Mouse (Mus musculus) myocyte (in vitro differentiated cells): ENCODE data around the gene Srrm4. TPM values are rescaled to one million over a fixed set of nuclear protein-coding genes. Genes with fewer than 3 reads are reported as not detected.

Experiments
- H3K27me3 ChIP-seq: one replicate; pipeline ENCODE4 v1.6.1; 2011; ENCODE audit not compliant: control insufficient read depth, insufficient read depth, insufficient read length
- H3K36me3 ChIP-seq: one replicate; pipeline ENCODE4 v1.6.1; 2011; ENCODE audit not compliant: control insufficient read depth, insufficient read depth
- H3K4me2 ChIP-seq: one replicate; pipeline ENCODE4 v1.6.1; 2011; ENCODE audit warnings: low read depth, control low read depth
- H3K4me3 ChIP-seq: one replicate; pipeline ENCODE4 v1.5.1; 2011; ENCODE audit warnings: mild to moderate bottlenecking, control low read depth, moderate library complexity
- H3K79me2 ChIP-seq: one replicate; pipeline ENCODE4 v1.6.1; 2011; ENCODE audit not compliant: control insufficient read depth, insufficient read depth
- H3ac ChIP-seq: one replicate; pipeline ENCODE4 v1.6.1; 2011; ENCODE audit not compliant: control insufficient read depth, insufficient read length
- CEBPB ChIP-seq: IDR thresholded peaks from 2 replicates; pipeline ENCODE4 v1.6.1; 2011; ENCODE audit warnings: mild to moderate bottlenecking, moderate library complexity; ENCODE audit not compliant: poor library complexity, insufficient read depth, severe bottlenecking
- E2F4 ChIP-seq: IDR thresholded peaks from one replicate; pipeline ENCODE4 v1.6.1; 2011; ENCODE audit warnings: mild to moderate bottlenecking, control low read depth, moderate library complexity; ENCODE audit not compliant: insufficient read depth
- MAX ChIP-seq: IDR thresholded peaks from one replicate; pipeline ENCODE4 v1.6.1; 2011; ENCODE audit warnings: low read depth, mild to moderate bottlenecking, control low read depth
- MYOD1 ChIP-seq, 3 experiments: IDR thresholded peaks; one replicate each; pipeline ENCODE4 v1.6.1; 2011; ENCODE audit warnings: control low read depth in 2 of 3, low read depth in 2 of 3, mild to moderate bottlenecking in 2 of 3, moderate library complexity in 1 of 3; ENCODE audit not compliant: insufficient read length in 2 of 3, control insufficient read depth in 1 of 3
- MYOG ChIP-seq, 3 experiments: IDR thresholded peaks; one replicate each; pipeline ENCODE4 v1.6.1; 2011; ENCODE audit warnings: control low read depth in 2 of 3, low read depth in 2 of 3, mild to moderate bottlenecking in 2 of 3; ENCODE audit not compliant: insufficient read length in 2 of 3, control insufficient read depth in 1 of 3, insufficient read depth in 1 of 3
- POLR2A ChIP-seq: IDR thresholded peaks from one replicate; pipeline ENCODE4 v1.6.1; 2011; ENCODE audit warnings: low read depth, mild to moderate bottlenecking, control low read depth, moderate library complexity; ENCODE audit not compliant: insufficient read length
- POLR2AphosphoS2 ChIP-seq: IDR thresholded peaks from one replicate; pipeline ENCODE4 v1.6.1; 2011; ENCODE audit warnings: low read depth, control low read depth; ENCODE audit not compliant: insufficient read length
- REST ChIP-seq: IDR thresholded peaks from one replicate; pipeline ENCODE4 v1.6.1; 2011; ENCODE audit warnings: mild to moderate bottlenecking, control low read depth, moderate library complexity; ENCODE audit not compliant: insufficient read depth, insufficient read length
- SRF ChIP-seq: IDR thresholded peaks from one replicate; pipeline ENCODE4 v1.6.1; 2011; ENCODE audit warnings: low read depth; ENCODE audit not compliant: control insufficient read depth, insufficient read length
- TCF12 ChIP-seq: IDR thresholded peaks from one replicate; pipeline ENCODE4 v1.6.1; 2011; ENCODE audit warnings: mild to moderate bottlenecking, control low read depth; ENCODE audit not compliant: poor library complexity, insufficient read depth, severe bottlenecking
- TCF3 ChIP-seq: IDR thresholded peaks from one replicate; pipeline ENCODE4 v1.6.1; 2011; ENCODE audit warnings: low read depth, control low read depth; ENCODE audit not compliant: insufficient read length
- USF1 ChIP-seq: IDR thresholded peaks from one replicate; pipeline ENCODE4 v1.6.1; 2011; ENCODE audit warnings: low read depth, mild to moderate bottlenecking, control low read depth, moderate library complexity
- polyA plus RNA-seq: library from polyadenylated mRNA; unstranded; fragments of >200 nt; fragmentation: generic; extraction: Trizol; gene quantifications from one replicate; pipeline ENCODE4 v1.2.1, GENCODE M21; 2012; ENCODE audit warnings: missing spikeins

Srrm4 gene
- polyA plus RNA-seq, 1 experiment = 0.12 TPM

DNA sequence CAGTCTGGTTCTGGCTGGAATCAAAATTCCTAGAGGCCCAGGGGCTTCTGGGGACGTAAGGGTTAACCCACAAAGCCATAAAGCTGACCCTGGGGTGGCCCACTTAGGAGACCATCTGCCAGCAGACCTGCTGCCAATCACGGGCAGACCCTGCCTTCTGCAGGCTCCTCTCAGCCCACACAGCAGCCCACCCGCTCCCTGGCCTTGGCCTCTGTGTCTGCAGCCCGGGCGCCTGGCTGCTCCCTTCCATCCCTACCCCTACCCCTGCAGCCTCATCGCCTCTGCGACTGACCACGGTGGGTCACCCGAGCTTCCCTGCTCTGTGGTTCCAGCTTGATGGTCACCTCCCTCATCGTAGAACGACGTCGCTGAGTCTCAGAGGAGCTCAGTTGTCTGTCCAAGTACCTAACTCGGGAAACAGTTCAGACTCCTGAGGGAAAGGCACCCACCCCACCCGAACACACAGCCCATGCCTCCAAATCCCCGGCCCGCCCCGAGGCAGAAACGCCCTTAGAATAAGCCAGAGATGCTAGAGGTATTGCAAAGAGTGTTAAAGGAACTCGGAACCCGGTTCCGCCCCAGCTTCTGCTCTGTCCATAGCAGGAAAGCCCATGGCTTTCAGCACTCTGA, 20.3 kb downstream of the Srrm4 start:
- no peaks in the 10 kb centered on the region for H3K79me2 ChIP-seq
- H3K36me3 ChIP-seq = no peaks in the 10 kb centered on the region
- H3ac ChIP-seq = no peak overlapping the region
- no peaks in the 10 kb centered on the region for H3K27me3 ChIP-seq
- no peak overlapping the region for H3K4me2 ChIP-seq
- no peak overlapping the region for H3K4me3 ChIP-seq
- TF ChIP-seq CEBPB (no peak), USF1 (no peak), MYOG (IDR thresholded peaks at IDR 0.05; ENCODE audit: control insufficient read depth in 1 of 3, insufficient read depth in 1 of 3, insufficient read length in 2 of 3, low read depth in 2 of 3) (no peak)

DNA sequence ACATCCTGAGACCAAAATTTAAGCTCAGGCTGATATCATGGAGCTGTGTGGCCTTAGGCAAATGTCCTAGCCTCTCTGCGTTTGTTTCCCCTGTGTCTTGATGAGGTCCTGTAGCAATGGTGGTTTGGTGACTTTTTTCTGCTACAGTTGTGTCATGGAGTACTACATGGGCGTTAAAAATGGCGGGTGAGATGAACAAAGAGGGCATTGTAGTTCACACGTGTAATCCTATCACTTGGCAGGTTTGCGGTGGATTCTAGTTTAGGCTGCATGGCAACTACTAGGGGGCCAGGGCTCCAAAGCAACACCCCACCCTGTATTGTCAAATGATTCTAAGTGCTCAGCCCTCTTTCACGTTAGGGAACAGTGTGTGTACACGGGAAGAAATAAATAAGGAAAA, 21.1 kb downstream of the Srrm4 start:
- Histone ChIP-seq H3K4me2 (no peak overlapping the region), H3K36me3 (no peaks in the 10 kb centered on the region), H3ac (no peak overlapping the region), H3K4me3 (no peak overlapping the region), H3K79me2 (no peaks in the 10 kb centered on the region), H3K27me3 (no peaks in the 10 kb centered on the region)
- no peak for TF ChIP-seq TCF12
- no peak for TF ChIP-seq E2F4
- TF ChIP-seq TCF3 = no peak
- no peak for TF ChIP-seq POLR2AphosphoS2
- TF ChIP-seq MYOG (IDR thresholded peaks at IDR 0.05; ENCODE audit: control insufficient read depth in 1 of 3, insufficient read depth in 1 of 3, insufficient read length in 2 of 3, low read depth in 2 of 3) = no peak
- TF ChIP-seq CEBPB = no peak
- no peak for TF ChIP-seq SRF
- no peak for TF ChIP-seq POLR2A
- no peak for TF ChIP-seq REST
- TF ChIP-seq MAX = no peak
- no peak for TF ChIP-seq MYOD1 (IDR thresholded peaks at IDR 0.05; ENCODE audit: control insufficient read depth in 1 of 3, insufficient read length in 2 of 3, low read depth in 2 of 3)
- no peak for TF ChIP-seq USF1

DNA sequence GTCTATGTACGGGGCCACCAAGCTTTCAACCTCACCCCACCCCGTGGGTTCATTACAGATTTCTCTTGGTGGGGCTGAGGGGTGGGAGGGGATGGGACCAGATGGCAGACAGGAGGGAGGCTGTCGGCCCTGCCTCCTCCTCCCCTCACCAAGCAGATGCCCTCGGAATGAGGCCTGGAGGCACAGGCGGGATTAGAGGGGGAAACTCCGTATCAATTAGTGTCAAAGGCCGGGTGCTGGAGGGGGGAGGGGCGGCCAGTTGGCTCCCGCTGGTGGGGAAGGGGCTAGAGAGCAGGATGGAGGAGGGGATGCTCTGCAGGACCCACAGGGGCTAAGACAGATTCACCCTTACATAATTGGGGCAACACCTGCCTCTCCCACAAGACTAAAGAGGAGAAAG, 22.0 kb downstream of the Srrm4 start:
- H3K4me3 ChIP-seq = no peak overlapping the region
- no peaks in the 10 kb centered on the region for H3K36me3 ChIP-seq
- no peaks in the 10 kb centered on the region for H3K79me2 ChIP-seq
- TF ChIP-seq REST (no peak), CEBPB (no peak), MAX (no peak), TCF12 (no peak), TCF3 (no peak), POLR2AphosphoS2 (no peak), USF1 (no peak), MYOD1 (IDR thresholded peaks at IDR 0.05; ENCODE audit: control insufficient read depth in 1 of 3, insufficient read length in 2 of 3, low read depth in 2 of 3) (no peak), MYOG (IDR thresholded peaks at IDR 0.05; ENCODE audit: control insufficient read depth in 1 of 3, insufficient read depth in 1 of 3, insufficient read length in 2 of 3, low read depth in 2 of 3) (no peak)
- H3K4me2 ChIP-seq = no peak overlapping the region
- H3K27me3 ChIP-seq = no peaks in the 10 kb centered on the region
- H3ac ChIP-seq = no peak overlapping the region

- no peak for TF ChIP-seq TCF12
- TF ChIP-seq E2F4 = no peak
- no peak for TF ChIP-seq POLR2AphosphoS2
- TF ChIP-seq SRF = no peak
Observed at GRCm38 (mm10) chr5:116568050-116568449, 23.6 kb downstream of the Srrm4 start.

GRCm38 (mm10) chr5:116567298-116567697, 24.3 kb downstream of the Srrm4 start:
- no peaks in the 10 kb centered on the region for H3K36me3 ChIP-seq
- no peak overlapping the region for H3K4me3 ChIP-seq
- no peak overlapping the region for H3ac ChIP-seq
- no peaks in the 10 kb centered on the region for H3K79me2 ChIP-seq
- no peak overlapping the region for H3K4me2 ChIP-seq
- TF ChIP-seq MAX (no peak), CEBPB (no peak), TCF12 (no peak), TCF3 (no peak), USF1 (no peak), POLR2A (no peak), MYOG (IDR thresholded peaks at IDR 0.05; ENCODE audit: control insufficient read depth in 1 of 3, insufficient read depth in 1 of 3, insufficient read length in 2 of 3, low read depth in 2 of 3) (no peak), MYOD1 (IDR thresholded peaks at IDR 0.05; ENCODE audit: control insufficient read depth in 1 of 3, insufficient read length in 2 of 3, low read depth in 2 of 3) (no peak), REST (no peak), SRF (no peak), POLR2AphosphoS2 (no peak), E2F4 (no peak)
- H3K27me3 ChIP-seq = no peaks in the 10 kb centered on the region

More at GRCm38 (mm10) chr5:116568050-116568449, 23.6 kb downstream of the Srrm4 start:
- no peaks in the 10 kb centered on the region for H3K27me3 ChIP-seq
- H3K4me3 ChIP-seq = no peak overlapping the region
- no peaks in the 10 kb centered on the region for H3K79me2 ChIP-seq
- no peak overlapping the region for H3ac ChIP-seq
- H3K36me3 ChIP-seq = no peaks in the 10 kb centered on the region
- no peak overlapping the region for H3K4me2 ChIP-seq
